Mouse (Mus musculus) MEL (cell line): ENCODE results near the gene 0610030E20Rik. TPM values are rescaled to one million over a fixed set of nuclear protein-coding genes. Genes with fewer than 3 reads are reported as not detected.

ENCODE experiments used
- DNase-seq: peaks from one replicate; pipeline ENCODE4 v3.0.0; 2011; ENCODE audit warnings: low read depth, low spot score
- H3K27ac ChIP-seq: 2 replicates; pipeline ENCODE4 v1.5.1; 2012; ENCODE audit warnings: low read depth, mild to moderate bottlenecking, control low read depth, low read length, moderate library complexity; ENCODE audit not compliant: control insufficient read depth
- H3K27me3 ChIP-seq, 2 experiments: fragments of 150-350 bp in 1 of 2; sonication (generic) in 1 of 2; 2 replicates each; pipeline ENCODE4 v1.6.1; 2012; ENCODE audit warnings: low read length in 2 of 2, mild to moderate bottlenecking in 2 of 2, improper control_type of control experiment in 1 of 2, moderate library complexity in 1 of 2; ENCODE audit not compliant: insufficient read depth in 2 of 2, control insufficient read depth in 1 of 2
- H3K36me3 ChIP-seq, 2 experiments: 2 replicates each; pipeline ENCODE4 v1.6.1; 2012 to 2014; ENCODE audit warnings: low read length in 2 of 2, improper control_type of control experiment in 1 of 2, inconsistent platforms in 1 of 2, mild to moderate bottlenecking in 1 of 2; ENCODE audit not compliant: insufficient read depth in 2 of 2, control insufficient read depth in 1 of 2
- H3K4me1 ChIP-seq, 2 experiments: fragments of 150-350 bp in 1 of 2; sonication (generic) in 1 of 2; 2 replicates each; pipeline ENCODE4 v1.6.1; 2012; ENCODE audit warnings: low read length in 2 of 2, improper control_type of control experiment in 1 of 2, mild to moderate bottlenecking in 1 of 2; ENCODE audit not compliant: insufficient read depth in 2 of 2, control insufficient read depth in 1 of 2
- H3K4me3 ChIP-seq, 2 experiments: fragments of 150-350 bp in 1 of 2; sonication (generic) in 1 of 2; 2 replicates each; pipeline ENCODE4 v1.5.1; 2012; ENCODE audit warnings: low read depth in 2 of 2, low read length in 2 of 2, mild to moderate bottlenecking in 2 of 2, moderate library complexity in 2 of 2, control low read depth in 1 of 2, improper control_type of control experiment in 1 of 2; ENCODE audit not compliant: control insufficient read depth in 1 of 2, insufficient read depth in 1 of 2
- H3K79me2 ChIP-seq: 2 replicates; pipeline ENCODE4 v1.6.1; 2012; ENCODE audit warnings: mild to moderate bottlenecking, low read length, moderate library complexity; ENCODE audit not compliant: control insufficient read depth, poor library complexity, insufficient read depth
- H3K9ac ChIP-seq: 2 replicates; pipeline ENCODE4 v1.6.1; 2012; ENCODE audit warnings: low read depth, mild to moderate bottlenecking, control low read depth, low read length, moderate library complexity; ENCODE audit not compliant: control insufficient read depth, poor library complexity, severe bottlenecking
- H3K9me3 ChIP-seq: fragments of 150-350 bp; sonication (generic); replicated peaks from 2 replicates; pipeline ENCODE4 v1.6.1; 2012; ENCODE audit warnings: mild to moderate bottlenecking, low read length, improper control_type of control experiment, moderate library complexity; ENCODE audit not compliant: insufficient read depth
- BHLHE40 ChIP-seq: IDR thresholded peaks from 2 replicates; pipeline ENCODE4 v1.6.1; 2012; ENCODE audit warnings: low read depth, mild to moderate bottlenecking, inconsistent platforms, low read length, improper control_type of control experiment, borderline replicate concordance
- CTCF ChIP-seq, 3 experiments: IDR thresholded peaks in 2 of 3; conservative IDR thresholded peaks in 1 of 3; 2 replicates each; pipeline ENCODE4 v1.5.1; 2011 to 2012; ENCODE audit warnings: low read length in 3 of 3, low read depth in 2 of 3, mild to moderate bottlenecking in 2 of 3, improper control_type of control experiment in 1 of 3, inconsistent platforms in 1 of 3, mixed read lengths in 1 of 3, moderate library complexity in 1 of 3; ENCODE audit not compliant: control insufficient read depth in 1 of 3, insufficient read depth in 1 of 3, poor library complexity in 1 of 3, severe bottlenecking in 1 of 3
- E2F4 ChIP-seq: IDR thresholded peaks from 2 replicates; pipeline ENCODE4 v1.6.1; 2011; ENCODE audit warnings: low read depth, low read length, improper control_type of control experiment, borderline replicate concordance
- EP300 ChIP-seq, 2 experiments: IDR thresholded peaks; 2 replicates each; pipeline ENCODE4 v1.6.1; 2011; ENCODE audit warnings: improper control_type of control experiment in 2 of 2, low read length in 2 of 2, low read depth in 1 of 2, mild to moderate bottlenecking in 1 of 2
- KAT2A ChIP-seq: conservative IDR thresholded peaks from 2 replicates; pipeline ENCODE4 v1.6.1; 2012; ENCODE audit warnings: low read depth, low read length, improper control_type of control experiment, inconsistent platforms
- MAZ ChIP-seq: IDR thresholded peaks from 2 replicates; pipeline ENCODE4 v1.6.1; 2012; ENCODE audit warnings: low read depth, mild to moderate bottlenecking, inconsistent platforms, low read length, improper control_type of control experiment
- MEF2A ChIP-seq: IDR thresholded peaks from 2 replicates; pipeline ENCODE4 v1.6.1; 2014; ENCODE audit warnings: low read depth, mild to moderate bottlenecking, inconsistent platforms, low read length, improper control_type of control experiment; ENCODE audit not compliant: poor library complexity, insufficient replicate concordance, severe bottlenecking; ENCODE audit errors: extremely low read depth
- MYB ChIP-seq: IDR thresholded peaks from 2 replicates; pipeline ENCODE4 v1.6.1; 2011; ENCODE audit warnings: mild to moderate bottlenecking, low read depth, low read length, improper control_type of control experiment
- MYC ChIP-seq: IDR thresholded peaks from 2 replicates; pipeline ENCODE4 v1.6.1; 2011; ENCODE audit warnings: low read depth, mild to moderate bottlenecking, low read length, improper control_type of control experiment, moderate library complexity
- POLR2AphosphoS2 ChIP-seq: IDR thresholded peaks from 2 replicates; pipeline ENCODE4 v1.6.1; 2011; ENCODE audit warnings: low read length, improper control_type of control experiment
- RAD21 ChIP-seq: IDR thresholded peaks from 2 replicates; pipeline ENCODE4 v1.6.1; 2011; ENCODE audit warnings: mild to moderate bottlenecking, low read depth, low read length, improper control_type of control experiment
- RCOR1 ChIP-seq: IDR thresholded peaks from 2 replicates; pipeline ENCODE4 v1.6.1; 2012; ENCODE audit warnings: low read depth, mild to moderate bottlenecking, inconsistent platforms, low read length, improper control_type of control experiment
- SMC3 ChIP-seq: IDR thresholded peaks from 2 replicates; pipeline ENCODE4 v1.6.1; 2011; ENCODE audit warnings: low read depth, low read length, improper control_type of control experiment
- TCF12 ChIP-seq: IDR thresholded peaks from 2 replicates; pipeline ENCODE4 v1.6.1; 2014; ENCODE audit warnings: low read depth, mild to moderate bottlenecking, inconsistent platforms, low read length, improper control_type of control experiment, moderate library complexity
- USF1 ChIP-seq: IDR thresholded peaks from 2 replicates; pipeline ENCODE4 v1.6.1; 2014; ENCODE audit warnings: low read depth, mild to moderate bottlenecking, inconsistent platforms, low read length, improper control_type of control experiment, moderate library complexity
- ZKSCAN1 ChIP-seq: IDR thresholded peaks from 2 replicates; pipeline ENCODE4 v1.6.1; 2012; ENCODE audit warnings: low read depth, mild to moderate bottlenecking, inconsistent platforms, low read length, improper control_type of control experiment, moderate library complexity
- polyA plus RNA-seq, 2 experiments: library from polyadenylated mRNA; stranded (reverse) in 1 of 2; unstranded in 1 of 2; fragments of >175 nt in 1 of 2; fragments of >200 nt in 1 of 2; gene quantifications; 2 replicates each; pipeline versions ENCODE4 v1.2.1 to v1.2.4; 2012; ENCODE audit warnings: low replicate concordance in 2 of 2, low read depth in 1 of 2; ENCODE audit not compliant: insufficient read length in 2 of 2, insufficient read depth in 1 of 2, missing spikeins in 1 of 2
- total RNA-seq: library from RNA; depleted of rRNA; stranded (reverse); fragments of 300-350 nt; gene quantifications from 2 replicates; pipeline ENCODE4 v1.2.3, GENCODE M21; 2012

0610030E20Rik gene
- total and polyA plus RNA-seq, 3 experiments: 14.2 to 28.5 TPM; not detected in 1

- no peak overlapping the region for H3K9ac ChIP-seq
- peaks cover 0 to 15% of the 10 kb centered on the region in 2 experiments; a peak in 2 of 4 replicates for H3K36me3 ChIP-seq
- H3K79me2 ChIP-seq: no peaks in the 10 kb centered on the region
- H3K9me3 ChIP-seq: no peaks in the 10 kb centered on the region
- H3K27ac ChIP-seq: no peak overlapping the region
- no peaks in the 10 kb centered on the region for H3K27me3 ChIP-seq
- H3K4me3 ChIP-seq: no peak overlapping the region
- TF ChIP-seq KAT2A (no peak), TCF12 (no peak), MEF2A (no peak), MYB (no peak), SMC3 (no peak), MAZ (no peak), E2F4 (no peak), RAD21 (no peak), ZKSCAN1 (no peak), RCOR1 (no peak), USF1 (no peak), EP300 (IDR thresholded peaks at IDR 0.05; ENCODE audit: low read depth in 1 of 2, low read length in 2 of 2) (no peak)
- DNase-seq: no peak
- no peaks in the 10 kb centered on the region for H3K4me1 ChIP-seq
Observed at GRCm38 (mm10) chr6:72316044-72316443, 31.1 kb upstream of the 0610030E20Rik start.

GRCm38 (mm10) chr6:72318440-72318839 is 28.7 kb upstream of the 0610030E20Rik start:
- Histone ChIP-seq H3K27ac (no peak overlapping the region), H3K4me3 (no peak overlapping the region), H3K4me1 (no peaks in the 10 kb centered on the region), H3K9ac (no peak overlapping the region), H3K79me2 (no peaks in the 10 kb centered on the region), H3K36me3 (peaks cover 0 to 19% of the 10 kb centered on the region in 2 experiments; a peak in 2 of 4 replicates), H3K9me3 (no peaks in the 10 kb centered on the region), H3K27me3 (no peaks in the 10 kb centered on the region)
- TF ChIP-seq BHLHE40 (no peak), POLR2AphosphoS2 (no peak), TCF12 (no peak), MYB (no peak)
- DNase-seq: no peak

- H3K27me3 ChIP-seq: no peaks in the 10 kb centered on the region
- no peaks in the 10 kb centered on the region for H3K4me1 ChIP-seq
- peaks cover 0 to 22% of the 10 kb centered on the region in 2 experiments; a peak in 2 of 4 replicates for H3K36me3 ChIP-seq
- no peak overlapping the region for H3K4me3 ChIP-seq
- H3K27ac ChIP-seq: no peak overlapping the region
- DNase-seq: peak; percentile 52
- no peak overlapping the region for H3K9ac ChIP-seq
- H3K9me3 ChIP-seq: no peaks in the 10 kb centered on the region
- TF ChIP-seq SMC3 (peak; percentile 38), MYC (no peak), CTCF (IDR thresholded peaks at IDR 0.05 in 2 of 3, conservative IDR thresholded peaks at IDR 0.05 in 1 of 3; ENCODE audit: control insufficient read depth in 1 of 3, insufficient read depth in 1 of 3, low read depth in 2 of 3, low read length in 3 of 3, poor library complexity in 1 of 3, severe bottlenecking in 1 of 3) (peak; percentile 33 to 50 (median 48))
- TF ChIP-seq, all 39 proteins: peak for 2
- H3K79me2 ChIP-seq: no peaks in the 10 kb centered on the region
Observed at GRCm38 (mm10) chr6:72319019-72319418, 28.1 kb upstream of the 0610030E20Rik start.
